Mouse (Mus musculus) cerebellum, adult 2 months (tissue): ENCODE measurements at regions not wholly inside any gene's neighbourhood (a gene's known extent, or its start where the extent isn't known, plus 50 kb on each side); places are given as distances from the start of the nearest gene placed in this dataset.

Experiments used
- DNase-seq, 2 experiments: peaks; one replicate each; pipeline ENCODE4 v3.0.0; 2021
- H3K27ac ChIP-seq: fragments of 200-500 bp; 2 replicates; pipeline ENCODE4 v1.5.1; 2012; ENCODE audit warnings: low read length, control low read depth, inconsistent platforms; ENCODE audit not compliant: insufficient read depth
- H3K27me3 ChIP-seq: fragments of 200-500 bp; 2 replicates; pipeline ENCODE4 v1.6.1; 2012; ENCODE audit warnings: inconsistent platforms, mild to moderate bottlenecking, low read length, moderate library complexity; ENCODE audit not compliant: control insufficient read depth, insufficient read depth
- H3K4me1 ChIP-seq: fragments of 200-500 bp; 2 replicates; pipeline ENCODE4 v1.6.1; 2011; ENCODE audit warnings: low read length; ENCODE audit not compliant: control insufficient read depth, insufficient read depth
- H3K4me3 ChIP-seq: fragments of 200-500 bp; replicated peaks from 2 replicates; pipeline ENCODE3; 2011; ENCODE audit warnings: mild to moderate bottlenecking, low read depth, low read length, control low read depth; ENCODE audit not compliant: insufficient read depth
- CTCF ChIP-seq: fragments of 200-500 bp; IDR thresholded peaks from 2 replicates; pipeline ENCODE4 v1.5.1; 2011; ENCODE audit warnings: low read depth, mild to moderate bottlenecking, control low read depth, low read length, moderate library complexity, borderline replicate concordance; ENCODE audit not compliant: insufficient read depth
- POLR2A ChIP-seq: fragments of 200-500 bp; IDR thresholded peaks from 2 replicates; pipeline ENCODE4 v1.6.1; 2011; ENCODE audit warnings: low read length, control low read depth, borderline replicate concordance; ENCODE audit not compliant: insufficient read depth
- WGBS: fragments of 180-500 bp; shearing (Covaris S2); methylation state at CpG from one replicate; pipeline ENCODE4 v1.1.7; 2018; 5-methylcytosine and 5-hydroxymethylcytosine counted together

DNA sequence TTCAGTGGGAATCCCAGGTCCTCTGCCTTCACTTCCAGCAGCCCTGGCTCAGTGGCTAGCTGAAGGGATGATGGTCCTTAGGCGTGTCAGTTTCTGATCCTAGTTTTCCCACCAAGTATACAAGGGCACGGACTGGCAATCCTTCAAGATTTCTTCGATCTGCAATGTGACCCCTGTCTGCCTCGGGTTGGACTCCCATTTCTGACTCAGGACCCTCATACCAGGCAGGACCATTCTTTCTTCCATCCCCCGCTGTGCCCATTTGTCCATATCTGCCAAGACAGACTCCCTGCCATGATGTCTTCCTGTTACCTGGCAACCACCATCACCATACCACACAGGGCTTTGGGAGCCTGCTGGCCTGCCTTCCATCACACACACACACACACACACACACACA, 238.1 kb downstream of the Cbln1 start:
- TF ChIP-seq POLR2A (no peak), CTCF (no peak)

DNA sequence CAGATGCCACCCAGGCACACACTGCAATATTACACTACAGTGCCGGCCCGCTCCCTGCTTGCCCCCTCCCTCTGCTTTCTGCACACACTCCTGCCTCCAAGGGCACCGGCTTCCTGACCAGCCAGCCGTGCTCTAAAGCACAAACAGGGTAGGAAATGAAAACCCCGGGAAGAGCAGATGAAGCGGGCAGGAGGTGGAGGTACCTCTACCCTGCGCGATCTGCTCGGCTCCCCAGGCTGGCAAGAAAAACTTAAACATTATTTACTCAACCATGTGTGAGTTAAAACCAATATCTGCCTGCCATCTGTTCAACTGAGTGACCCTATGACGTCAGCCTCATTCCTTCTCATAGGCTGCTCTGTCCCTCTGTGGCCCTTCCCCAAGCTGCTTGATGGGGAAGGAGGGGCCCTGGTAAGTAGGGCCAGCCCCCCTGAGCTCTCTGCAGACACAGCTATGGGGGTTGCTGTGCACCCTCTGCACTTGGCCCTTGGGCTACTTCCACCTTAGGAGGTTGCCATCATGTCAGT, 238.5 kb downstream of the Cbln1 start:
- peak; percentile 93 to 99 for DNase-seq
- no peak for TF ChIP-seq CTCF
- no peak for TF ChIP-seq POLR2A
- Histone ChIP-seq H3K27ac (peak overlapping the region; percentile 98), H3K4me1 (peaks cover 69% of the 10 kb centered on the region), H3K27me3 (no peaks in the 10 kb centered on the region), H3K4me3 (no peak overlapping the region)
- WGBS, result 3% methylated on average over 10 of the region's 10 CpGs

More for the DNA sequence above, 238.1 kb downstream of the Cbln1 start:
- H3K27ac ChIP-seq, result peak overlapping the region; percentile 98
- no peak overlapping the region for H3K4me3 ChIP-seq
- WGBS, result 6% methylated on average over 5 of the region's 5 CpGs
- H3K4me1 ChIP-seq, result peaks cover 64% of the 10 kb centered on the region
- peak; percentile 90 to 91 for DNase-seq
- H3K27me3 ChIP-seq, result no peaks in the 10 kb centered on the region

DNA sequence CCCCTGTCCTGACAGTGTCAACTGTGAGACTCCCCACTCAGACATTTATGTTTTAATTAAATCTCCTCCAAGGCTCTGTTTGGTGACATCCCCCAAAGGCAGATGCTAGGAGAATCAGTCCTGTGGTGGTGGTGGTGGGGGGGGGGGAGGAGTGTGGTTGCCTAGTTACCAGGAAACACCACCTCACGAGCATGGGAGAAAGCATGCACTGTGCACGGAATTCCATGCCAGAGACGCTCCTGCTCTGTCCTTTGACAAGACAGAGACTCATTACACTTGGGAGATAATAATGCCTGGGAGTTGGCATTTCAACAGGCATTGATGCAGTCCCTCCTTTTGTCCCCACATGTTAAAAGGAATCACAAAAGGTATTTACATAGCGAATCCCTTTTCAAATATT, 240.6 kb downstream of the Cbln1 start:
- peaks cover 79% of the 10 kb centered on the region for H3K4me1 ChIP-seq
- whole genome bisulfite sequencing, result 47% methylated on average over 4 of the region's 4 CpGs
- peak in 1 of 2 experiments; percentile 23 for DNase-seq

DNA sequence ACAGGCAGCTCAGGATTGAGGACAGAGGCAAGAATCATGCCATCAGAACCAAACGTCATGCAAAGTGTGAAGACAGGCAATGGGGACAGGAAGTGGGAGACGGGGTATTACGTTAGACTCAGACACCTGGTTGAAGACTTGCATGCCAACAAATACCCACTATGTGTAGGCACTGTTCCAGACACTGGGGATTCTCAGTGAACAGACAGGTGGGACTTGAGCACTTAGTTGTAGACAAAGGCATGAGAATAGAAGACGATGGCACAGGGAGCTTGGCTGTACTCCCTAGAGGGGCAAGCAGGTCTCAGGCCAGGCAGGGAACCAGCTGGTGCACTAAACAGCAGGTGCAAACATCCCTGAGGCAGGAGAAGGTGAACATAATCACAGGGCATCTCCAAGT, 242.3 kb downstream of the Cbln1 start:
- WGBS, result 25% methylated on average over 4 of the region's 4 CpGs
- Histone ChIP-seq H3K27ac (peak overlapping the region; percentile 94), H3K4me3 (no peak overlapping the region), H3K4me1 (peaks cover 71% of the 10 kb centered on the region), H3K27me3 (no peaks in the 10 kb centered on the region)
- DNase-seq, result peak; percentile 54 to 60
- TF ChIP-seq POLR2A, result no peak

More for the DNA sequence above, 240.6 kb downstream of the Cbln1 start:
- TF ChIP-seq POLR2A, result no peak
- no peak for TF ChIP-seq CTCF
- Histone ChIP-seq H3K27ac (peak overlapping the region; percentile 10; the same call in 1 of the 2 replicates), H3K4me3 (no peak overlapping the region), H3K27me3 (no peaks in the 10 kb centered on the region)

DNA sequence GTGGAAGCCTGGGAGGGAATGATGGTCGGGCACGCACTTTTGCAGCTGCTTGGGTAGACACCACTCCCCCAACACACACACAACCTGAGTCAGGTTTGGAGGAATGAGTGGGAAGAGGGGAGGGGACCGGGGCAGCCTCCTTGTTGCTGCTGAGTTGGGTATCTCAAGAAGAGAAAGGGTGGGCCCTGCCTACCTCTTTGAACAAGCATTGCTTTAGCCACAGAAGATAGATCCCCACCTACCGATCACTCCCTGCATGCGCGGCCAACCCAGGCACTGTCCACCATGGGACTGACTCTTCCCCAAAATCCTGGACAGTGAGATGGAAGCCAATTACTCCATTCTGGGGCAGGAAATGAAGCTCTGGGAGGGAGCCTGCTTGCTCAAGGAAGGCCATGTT, 243.2 kb downstream of the Cbln1 start:
- peak overlapping the region; percentile 94 for H3K27ac ChIP-seq
- no peak overlapping the region for H3K4me3 ChIP-seq
- DNase-seq, result no peak
- TF ChIP-seq POLR2A (no peak), CTCF (peak; percentile 19; the same call in 1 of the 2 replicates)
- peaks cover 61% of the 10 kb centered on the region for H3K4me1 ChIP-seq
- no peaks in the 10 kb centered on the region for H3K27me3 ChIP-seq
- WGBS, result 18% methylated on average over 6 of the region's 6 CpGs

DNA sequence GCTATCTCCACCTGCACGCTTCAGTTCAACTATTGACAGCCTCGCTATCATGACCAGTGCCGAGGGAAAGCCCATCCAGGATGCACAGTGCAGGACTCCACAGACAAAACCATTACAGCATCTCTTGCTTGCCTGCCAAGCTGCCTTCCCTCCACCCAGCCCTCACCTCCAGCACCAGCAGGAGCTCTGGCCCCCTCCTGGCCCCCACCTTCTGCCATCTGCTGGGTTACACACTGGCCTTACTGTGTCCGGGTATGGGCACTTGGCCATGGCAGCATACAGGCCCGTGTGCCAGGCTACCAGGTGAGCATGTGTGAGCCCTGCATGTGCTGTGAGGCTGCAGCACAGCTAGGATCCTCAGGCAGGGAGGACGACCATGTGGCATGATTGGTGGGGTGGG, 243.6 kb downstream of the Cbln1 start:
- H3K27me3 ChIP-seq, result no peaks in the 10 kb centered on the region
- H3K4me1 ChIP-seq, result peaks cover 60% of the 10 kb centered on the region
- peak; percentile 99 to 100 for DNase-seq
- 6% methylated on average over 6 of the region's 6 CpGs for WGBS
- H3K27ac ChIP-seq, result peak overlapping the region; percentile 97
- H3K4me3 ChIP-seq, result no peak overlapping the region
- TF ChIP-seq POLR2A (no peak), CTCF (no peak)

DNA sequence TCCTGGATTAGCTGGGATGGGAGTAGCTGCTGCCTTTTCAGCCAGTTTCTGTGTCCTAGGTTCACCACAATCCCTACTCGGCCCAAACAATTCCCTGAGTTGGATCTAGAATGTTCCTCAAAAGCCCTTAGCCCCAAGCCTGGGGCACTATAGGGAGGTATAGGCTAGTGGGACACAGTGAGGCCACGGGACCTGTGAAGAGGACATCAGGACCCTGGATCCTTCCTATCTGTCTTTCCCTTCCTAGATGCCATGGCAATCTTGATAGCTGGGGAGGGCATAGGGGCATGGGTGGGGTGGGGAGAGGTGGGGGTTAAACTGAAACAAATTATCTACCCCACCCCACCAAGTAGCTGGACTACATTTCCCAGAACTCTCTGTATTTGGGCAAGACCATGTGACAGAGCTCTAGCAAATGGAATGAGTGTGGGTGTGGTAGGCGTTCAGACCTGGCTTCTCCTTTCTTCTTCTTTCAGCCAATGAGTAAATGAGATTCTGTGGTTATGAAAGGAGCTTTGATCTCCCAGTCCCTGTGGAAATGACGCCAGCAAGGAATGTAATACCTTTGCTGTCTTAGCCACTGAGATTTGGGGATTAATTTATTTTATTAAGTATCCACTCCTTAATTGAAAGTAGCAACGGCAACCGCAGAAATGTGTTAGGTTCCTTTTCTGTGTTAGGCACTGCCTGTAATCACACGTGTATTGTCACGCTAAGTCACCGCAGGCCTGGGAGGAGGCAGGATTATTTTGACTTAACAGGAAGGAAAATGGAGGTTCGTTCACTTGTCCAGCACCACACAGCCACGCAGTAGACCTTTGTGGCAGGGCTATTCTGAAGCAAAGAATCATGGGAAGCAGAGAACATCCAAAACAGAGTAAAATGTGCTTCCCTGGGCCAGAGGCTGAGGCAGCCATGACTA, 246.6 kb downstream of the Cbln1 start:
- TF ChIP-seq CTCF, result no peak
- 70% methylated on average over 11 of the region's 11 CpGs for WGBS
- peak; percentile 32 to 65 for DNase-seq
- peak overlapping the region; percentile 97 for H3K27ac ChIP-seq
- H3K27me3 ChIP-seq, result no peaks in the 10 kb centered on the region
- H3K4me1 ChIP-seq, result peaks cover 49% of the 10 kb centered on the region
- no peak overlapping the region for H3K4me3 ChIP-seq

DNA sequence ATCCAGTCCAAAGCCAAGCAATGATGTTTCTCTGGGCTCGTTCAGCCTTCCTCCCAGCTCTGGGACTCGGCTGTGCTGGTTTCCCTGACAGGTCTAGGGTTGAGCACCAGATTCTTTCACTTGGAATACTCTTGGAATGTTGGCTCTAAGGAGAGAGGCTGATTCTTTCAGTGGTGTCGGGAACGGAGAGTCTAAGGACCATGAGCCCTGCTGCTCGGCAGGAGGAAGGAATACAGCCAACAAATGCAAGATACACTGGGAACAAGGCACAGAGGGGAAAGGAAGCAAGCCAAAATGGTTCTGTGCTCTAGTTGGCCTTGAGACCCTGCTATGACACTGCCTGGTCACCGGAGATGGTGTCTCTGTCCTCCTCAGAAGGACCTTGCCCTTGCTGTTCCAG, 251.8 kb downstream of the Cbln1 start:
- no peak for TF ChIP-seq POLR2A
- TF ChIP-seq CTCF, result no peak
- no peaks in the 10 kb centered on the region for H3K27me3 ChIP-seq
- 10% methylated on average over 6 of the region's 6 CpGs for WGBS
- H3K27ac ChIP-seq, result peak overlapping the region; percentile 76
- DNase-seq, result peak; percentile 57 to 64
- peaks cover 12% of the 10 kb centered on the region for H3K4me1 ChIP-seq
- H3K4me3 ChIP-seq, result no peak overlapping the region
